Mouse (Mus musculus) ovary, postnatal 10 days (tissue): ENCODE results near the gene Kcnb1.

Experiments used
- DNase-seq: peaks from one replicate; pipeline ENCODE4 v3.0.0; 2022; ENCODE audit warnings: low spot score

Gene Kcnb1

GRCm38 (mm10) chr2:167079535-167080257 lies 110.3 kb downstream of the Kcnb1 start:
- DNase-seq, result no peak

DNA sequence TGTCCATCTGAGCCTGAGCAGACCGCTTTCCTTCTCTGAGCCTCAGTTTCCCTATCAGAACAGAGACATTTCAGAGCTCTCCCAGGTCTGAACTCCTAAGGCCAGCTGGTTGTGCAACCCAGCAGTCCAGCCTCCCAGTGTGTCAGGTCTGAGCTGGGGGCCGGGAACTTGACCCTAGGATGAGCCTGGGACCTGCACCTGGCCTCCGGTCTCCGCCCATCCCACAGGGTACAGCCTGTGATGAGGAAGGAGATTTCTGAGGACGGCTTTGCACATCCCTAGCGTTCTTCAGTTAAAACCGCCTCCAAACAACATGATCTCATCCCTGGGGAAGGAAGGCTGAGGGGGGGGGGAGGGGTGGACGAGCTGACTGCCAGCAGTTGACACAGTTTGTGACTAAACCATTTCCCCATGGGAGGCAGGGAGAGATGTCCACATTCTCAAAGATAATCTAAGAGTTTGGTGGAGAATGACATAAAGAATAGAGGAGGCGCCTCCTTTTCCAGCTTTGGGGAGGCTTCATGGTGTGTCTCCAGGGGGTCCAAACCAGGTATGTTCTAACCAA lies 110.9 kb downstream of the Kcnb1 start:
- DNase-seq, result no peak

DNA sequence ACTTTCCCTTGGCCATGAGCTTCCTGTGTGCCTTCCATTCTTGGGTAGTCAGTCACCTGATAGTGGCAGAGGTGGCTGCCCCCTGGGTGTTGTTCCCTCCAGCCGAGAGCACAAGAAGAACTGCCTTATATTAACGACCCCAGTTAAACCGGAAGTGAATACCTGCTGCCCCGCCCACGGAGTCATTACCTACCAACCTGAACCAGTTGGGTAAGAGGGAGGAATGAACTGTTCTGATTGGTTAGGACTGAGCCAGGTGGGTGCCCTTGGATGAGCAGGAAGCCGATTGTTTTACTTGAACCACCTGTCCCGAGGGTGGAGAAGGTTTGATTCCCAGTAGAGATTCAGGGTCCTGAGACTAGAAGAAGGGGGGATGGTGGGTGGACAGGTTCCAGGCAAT lies 111.5 kb downstream of the Kcnb1 start:
- no peak for DNase-seq

DNA sequence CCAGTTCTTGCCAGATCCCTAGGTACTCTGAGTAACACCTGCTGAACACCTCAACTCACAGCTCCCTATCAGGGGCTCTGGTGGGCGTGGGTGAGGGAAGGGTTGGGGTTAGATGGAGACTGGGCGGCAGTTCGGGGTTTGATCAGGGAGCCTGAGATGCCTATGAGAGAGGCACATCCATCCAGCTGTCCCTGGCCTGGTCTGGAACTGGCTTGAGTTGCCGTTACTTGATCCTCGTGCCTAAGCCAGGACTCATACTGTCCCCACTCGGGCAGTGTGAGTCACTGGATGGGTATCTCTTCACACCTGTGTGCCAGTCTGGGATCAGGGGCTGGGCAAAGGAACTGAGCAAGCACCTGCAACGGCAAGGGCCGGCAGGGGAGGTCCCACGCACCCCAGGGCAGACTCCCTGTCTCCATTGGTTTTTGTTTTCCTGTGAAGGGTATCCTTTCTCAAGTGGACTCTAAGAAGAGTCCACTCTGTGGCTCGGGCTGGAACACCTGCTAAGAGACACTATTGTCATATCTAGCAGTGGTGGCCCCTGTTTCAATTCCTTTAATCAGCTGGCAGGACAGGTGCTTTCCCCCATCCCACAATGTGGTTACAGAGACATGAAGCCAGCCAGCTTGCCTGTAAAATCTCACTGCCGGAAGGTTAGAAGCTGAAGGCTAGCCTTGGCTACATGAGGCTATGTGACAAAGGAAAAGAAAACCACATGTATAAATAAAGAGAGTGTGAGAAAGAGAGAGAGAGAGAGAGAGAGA lies 112.6 kb downstream of the Kcnb1 start:
- DNase-seq, result no peak

DNA sequence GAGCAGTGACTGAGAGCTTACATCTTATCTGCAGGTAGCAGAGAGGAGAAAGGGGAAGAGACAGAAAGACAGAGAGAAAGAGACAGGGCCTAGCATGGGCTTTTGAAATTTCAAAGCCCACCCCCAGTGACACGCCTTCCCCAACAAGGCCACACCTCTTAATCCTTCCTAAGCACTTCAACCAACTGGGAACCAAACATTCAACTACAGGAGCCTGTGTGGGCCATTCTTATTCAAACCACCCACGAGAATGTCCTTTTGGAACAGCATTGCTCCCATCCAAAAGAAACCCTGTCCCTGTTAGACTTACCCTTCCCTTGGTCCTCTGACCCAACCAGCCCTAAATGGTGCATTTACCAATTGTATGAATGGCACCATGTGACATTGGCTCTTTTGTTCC lies 113.2 kb downstream of the Kcnb1 start:
- DNase-seq, result no peak

- DNase-seq, result no peak
Measured at GRCm38 (mm10) chr2:167076352-167076751, 113.6 kb downstream of the Kcnb1 start.

GRCm38 (mm10) chr2:167074587-167074986 lies 115.4 kb downstream of the Kcnb1 start:
- DNase-seq, result no peak

DNA sequence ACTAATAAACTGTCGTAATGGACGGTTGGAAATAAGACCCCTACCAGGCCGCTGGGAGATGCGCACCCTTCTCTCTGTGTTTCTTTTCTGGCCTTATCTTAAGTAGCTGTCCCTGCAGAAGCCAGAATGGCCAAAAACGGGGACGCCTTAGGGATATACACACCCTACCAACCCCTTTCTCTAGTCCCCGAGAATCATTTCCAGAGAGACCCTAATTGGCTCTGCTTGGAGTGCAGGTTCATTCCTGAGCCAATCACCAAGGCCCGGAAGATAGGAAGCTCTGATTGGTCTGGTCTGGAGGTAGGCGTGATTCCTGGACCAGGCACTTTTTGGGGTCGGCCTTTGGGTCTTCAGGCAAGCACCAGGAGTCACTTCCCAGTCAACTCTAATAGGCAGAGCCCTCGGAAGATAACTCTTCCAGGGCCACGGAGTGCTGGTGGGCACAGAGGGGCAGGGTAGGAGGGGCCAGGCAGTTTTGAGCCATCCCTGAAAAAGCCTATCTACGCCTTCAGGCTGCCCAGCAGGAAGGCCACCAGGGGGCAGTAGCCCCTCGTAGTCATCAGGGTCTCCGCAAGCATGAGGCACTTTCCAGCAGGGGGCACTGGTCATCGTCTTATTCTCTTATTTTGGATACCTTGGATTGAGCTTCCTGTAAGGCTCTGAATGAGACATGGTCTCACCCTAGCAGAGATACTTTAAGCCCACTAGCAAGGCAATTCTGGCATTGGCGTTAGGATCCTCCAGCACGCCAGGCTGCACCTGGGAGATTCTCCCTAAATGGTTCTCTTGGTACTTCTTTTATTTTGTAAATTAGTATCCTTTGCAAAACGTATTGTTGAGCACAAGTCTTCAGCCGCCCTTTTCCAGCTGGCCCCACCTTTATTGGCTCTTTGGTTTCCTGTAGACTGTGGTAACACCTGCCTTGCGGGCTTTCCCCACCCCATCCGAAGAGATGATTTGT lies 118.0 kb downstream of the Kcnb1 start:
- DNase-seq, result peak; percentile 90

DNA sequence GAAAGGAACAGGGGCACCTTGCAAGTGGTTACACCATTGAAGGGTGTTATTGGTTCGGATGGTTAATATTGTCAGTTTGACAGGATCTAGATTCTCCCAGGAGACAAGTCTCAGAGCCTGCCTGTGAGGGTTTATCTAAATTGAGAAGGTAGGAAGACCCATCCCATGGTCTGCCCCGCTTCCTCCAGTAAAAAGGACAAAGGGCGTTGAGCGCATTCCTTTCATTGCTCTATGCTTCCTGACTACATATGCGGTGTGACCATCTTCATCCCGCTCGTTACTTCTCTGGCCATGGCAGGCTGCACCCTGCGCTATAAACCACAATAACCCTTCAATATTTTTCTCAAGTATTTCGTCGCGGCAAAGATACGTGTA lies 118.7 kb downstream of the Kcnb1 start:
- DNase-seq, result no peak

DNA sequence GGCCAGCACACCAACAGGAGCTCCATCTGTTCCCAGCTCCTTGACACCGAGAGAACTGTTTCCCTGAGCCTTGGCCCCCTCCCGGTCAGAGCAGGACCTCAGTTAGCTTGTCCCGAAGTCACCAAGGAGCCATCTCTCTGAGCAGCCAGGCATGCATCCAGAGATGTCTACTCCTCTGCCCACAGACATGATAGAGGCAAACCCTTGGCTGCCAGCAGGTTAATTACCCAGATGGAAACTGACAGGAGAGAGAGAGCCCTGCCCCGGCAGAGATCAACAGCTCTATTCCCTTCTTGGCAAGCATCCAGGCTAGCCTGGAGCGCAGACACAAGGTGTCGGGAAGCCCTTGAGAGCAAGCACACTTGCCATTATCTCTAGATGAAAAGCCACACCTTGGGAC lies 119.6 kb downstream of the Kcnb1 start:
- no peak for DNase-seq

GRCm38 (mm10) chr2:167067575-167067974 lies 122.4 kb downstream of the Kcnb1 start:
- no peak for DNase-seq

- DNase-seq, result no peak
Measured at GRCm38 (mm10) chr2:167066528-167067516, 123.1 kb downstream of the Kcnb1 start.

DNA sequence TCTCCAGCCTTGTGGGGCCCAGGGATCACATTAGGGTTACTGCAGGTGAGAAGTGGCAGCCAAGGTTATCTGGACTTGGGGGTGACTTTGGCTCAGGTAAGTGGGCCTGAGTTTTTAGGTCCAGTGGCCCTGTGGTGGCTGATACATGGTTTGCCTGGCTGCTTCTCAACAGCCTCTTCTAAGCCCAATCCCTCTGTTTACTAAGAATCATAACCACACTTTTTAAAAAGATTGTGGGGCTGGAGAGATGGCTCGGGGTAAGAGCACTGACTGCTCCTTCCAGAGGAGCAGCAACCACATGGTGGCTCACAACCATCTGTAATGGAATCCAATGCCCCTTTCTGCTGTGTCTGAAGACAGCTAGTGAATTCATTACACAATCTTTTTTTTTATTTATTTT lies 123.9 kb downstream of the Kcnb1 start:
- no peak for DNase-seq

GRCm38 (mm10) chr2:167064601-167065295 lies 125.2 kb downstream of the Kcnb1 start:
- DNase-seq, result no peak

DNA sequence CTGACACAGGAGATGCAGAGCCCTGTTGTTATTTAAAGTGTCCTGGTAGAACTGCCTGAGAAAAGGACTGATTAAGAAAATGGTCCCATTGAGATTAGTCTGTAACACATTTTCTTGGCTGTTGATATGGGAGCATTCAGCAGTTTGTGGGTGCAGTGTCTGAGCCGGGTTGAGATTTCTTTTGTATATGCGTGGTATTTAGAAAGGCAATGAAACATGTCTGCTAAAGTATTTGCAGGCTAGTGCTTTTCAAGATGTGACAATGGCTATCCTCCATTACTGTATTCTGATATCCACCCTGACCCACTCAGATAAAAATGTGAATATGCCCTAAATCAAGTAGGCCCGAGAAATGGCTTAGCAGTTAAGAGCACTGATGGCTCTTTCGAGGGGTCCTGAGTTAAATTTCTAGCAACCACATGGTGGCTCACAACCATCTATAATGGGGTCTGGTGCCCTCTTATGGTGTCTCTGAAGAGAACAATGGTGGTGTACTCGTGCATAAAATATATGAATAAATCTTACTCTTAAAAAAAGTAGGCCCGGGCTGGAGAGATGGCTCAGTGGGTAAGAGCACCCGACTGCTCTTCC lies 126.0 kb downstream of the Kcnb1 start:
- DNase-seq, result no peak

- DNase-seq, result peak; percentile 99
Measured at GRCm38 (mm10) chr2:167062965-167063880, 126.7 kb downstream of the Kcnb1 start, which contains the start of gene Znfx1. Gene Znfx1, minus strand, starts transcription at chr2:167063015.

DNA sequence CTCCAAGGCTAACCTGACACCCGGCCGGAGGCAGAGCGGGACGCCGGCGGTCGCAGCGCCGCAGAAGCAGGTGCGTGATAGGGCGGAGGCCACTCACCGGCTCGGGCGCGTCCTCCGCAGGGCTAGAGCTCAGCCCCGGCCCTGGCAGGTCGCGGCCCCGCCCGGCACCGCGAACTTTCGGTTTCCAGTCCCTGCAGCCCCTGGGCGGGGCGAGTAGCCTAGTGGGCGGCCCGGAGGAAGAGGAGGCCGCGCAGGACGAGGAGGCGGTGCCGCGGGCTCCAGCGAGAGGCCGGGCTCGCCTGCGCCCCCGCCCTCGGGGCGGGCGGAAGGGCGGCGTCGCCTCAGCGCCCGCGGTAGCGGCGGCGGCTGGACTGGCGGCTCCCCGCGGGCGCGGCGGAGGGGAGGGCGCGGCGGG lies 127.5 kb downstream of the Kcnb1 start:
- DNase-seq, result peak; percentile 76

GRCm38 (mm10) chr2:167061381-167062034 lies 128.4 kb downstream of the Kcnb1 start:
- DNase-seq, result no peak
